Mouse (Mus musculus) embryonic facial prominence, embryonic 14.5 days (tissue): ENCODE data around the gene Ube2c. TPM values are rescaled to one million over a fixed set of nuclear protein-coding genes. Genes with fewer than 3 reads are reported as not detected.

ENCODE experiments used
- ATAC-seq: fragments of 200-750 bp; cut with Nextera tagmentation; 2 replicates; pipeline ENCODE4 v1.8.0; 2017; ENCODE audit warnings: low read depth, moderate number of reproducible peaks, moderate TSS enrichment
- DNase-seq: peaks from one replicate; pipeline ENCODE4 v3.0.0-alpha.2; 2015; ENCODE audit warnings: low spot score
- H3K27ac ChIP-seq: fragments of 300-500 bp; sonication (generic); replicated peaks from 2 replicates; pipeline ENCODE4 v1.5.1; 2014; ENCODE audit warnings: low read depth, mild to moderate bottlenecking, low read length, moderate library complexity
- H3K27me3 ChIP-seq: fragments of 300-500 bp; sonication (generic); replicated peaks from 2 replicates; pipeline ENCODE4 v1.6.1; 2014; ENCODE audit warnings: low read length; ENCODE audit not compliant: control insufficient read depth, insufficient read depth
- H3K36me3 ChIP-seq: fragments of 300-500 bp; sonication (generic); 2 replicates; pipeline ENCODE4 v1.6.1; 2014; ENCODE audit warnings: low read length, mixed read lengths; ENCODE audit not compliant: control insufficient read depth, insufficient read depth
- H3K4me1 ChIP-seq: fragments of 300-500 bp; sonication (generic); 2 replicates; pipeline ENCODE4 v1.6.1; 2014; ENCODE audit warnings: antibody characterized with exemption, low read length; ENCODE audit not compliant: control insufficient read depth, insufficient read depth
- H3K4me2 ChIP-seq: fragments of 300-500 bp; sonication (generic); 2 replicates; pipeline ENCODE4 v1.6.1; 2014; ENCODE audit warnings: low read depth, mild to moderate bottlenecking, low read length, moderate library complexity, mixed read lengths
- H3K4me3 ChIP-seq: fragments of 300-500 bp; sonication (generic); 2 replicates; pipeline ENCODE4 v1.5.1; 2014; ENCODE audit warnings: low read depth, mild to moderate bottlenecking, low read length
- H3K9ac ChIP-seq: fragments of 300-500 bp; sonication (generic); 2 replicates; pipeline ENCODE4 v1.6.1; 2014; ENCODE audit warnings: low read depth, mild to moderate bottlenecking, low read length, moderate library complexity, mixed read lengths
- H3K9me3 ChIP-seq: fragments of 300-500 bp; sonication (generic); 2 replicates; pipeline ENCODE4 v1.6.1; 2016; ENCODE audit warnings: low read length; ENCODE audit not compliant: control insufficient read depth
- WGBS: fragments of 180-500 bp; shearing (Covaris S2); extraction: QIAGEN DNeasy Blood & Tissue Kit; methylation state at CpG from one replicate; pipeline ENCODE4 v1.1.7; 2014; 5-methylcytosine and 5-hydroxymethylcytosine counted together
- polyA plus RNA-seq: library from polyadenylated mRNA; unstranded; fragments of >200 nt; fragmentation: Nextera tagmentation; extraction: Ambion mirVana; gene quantifications from 2 replicates; pipeline ENCODE4 v1.2.1, GENCODE M21; 2014

Ube2c gene
- polyA plus RNA-seq, 1 experiment from 2014 or later, result 229 TPM

GRCm38 (mm10) chr2:164757841-164758240, 11.9 kb upstream of the Ube2c start:
- no peaks in the 10 kb centered on the region for H3K9me3 ChIP-seq
- 90% methylated on average over 10 of the region's 11 CpGs for WGBS
- H3K36me3 ChIP-seq, result peaks cover 100% of the 10 kb centered on the region
- no peaks in the 10 kb centered on the region for H3K27me3 ChIP-seq
- H3K9ac ChIP-seq, result no peak overlapping the region
- H3K4me1 ChIP-seq, result no peaks in the 10 kb centered on the region
- no peak overlapping the region for H3K27ac ChIP-seq
- DNase-seq, result no peak
- ATAC-seq, result no peak
- H3K4me2 ChIP-seq, result no peak overlapping the region
- no peak overlapping the region for H3K4me3 ChIP-seq

- DNase-seq (no peak), ATAC-seq (no peak)
- Histone ChIP-seq H3K4me3 (no peak overlapping the region), H3K4me1 (no peaks in the 10 kb centered on the region), H3K27me3 (no peaks in the 10 kb centered on the region), H3K9ac (no peak overlapping the region), H3K36me3 (peaks cover 100% of the 10 kb centered on the region), H3K27ac (no peak overlapping the region), H3K4me2 (no peak overlapping the region), H3K9me3 (no peaks in the 10 kb centered on the region)
- 61% methylated on average over 1 of the region's 1 CpGs for WGBS
These were observed 11.0 kb upstream of the Ube2c start for GRCm38 (mm10) chr2:164758692-164759091.

- no peaks in the 10 kb centered on the region for H3K27me3 ChIP-seq
- H3K27ac ChIP-seq, result no peak overlapping the region
- H3K36me3 ChIP-seq, result peaks cover 91% of the 10 kb centered on the region
- DNase-seq (no peak), ATAC-seq (no peak)
- 90% methylated on average over 4 of the region's 4 CpGs for WGBS
- no peak overlapping the region for H3K4me2 ChIP-seq
- H3K9ac ChIP-seq, result no peak overlapping the region
- H3K4me1 ChIP-seq, result no peaks in the 10 kb centered on the region
- no peak overlapping the region for H3K4me3 ChIP-seq
- H3K9me3 ChIP-seq, result no peaks in the 10 kb centered on the region
These were observed 9.5 kb upstream of the Ube2c start for GRCm38 (mm10) chr2:164760059-164760833.

- DNase-seq, result no peak
- no peak overlapping the region for H3K9ac ChIP-seq
- H3K36me3 ChIP-seq, result peaks cover 91% of the 10 kb centered on the region
- no peaks in the 10 kb centered on the region for H3K9me3 ChIP-seq
- no peaks in the 10 kb centered on the region for H3K27me3 ChIP-seq
- no peak for ATAC-seq
- H3K27ac ChIP-seq, result no peak overlapping the region
- H3K4me1 ChIP-seq, result no peaks in the 10 kb centered on the region
- H3K4me3 ChIP-seq, result no peak overlapping the region
- WGBS, result 98% methylated on average over 2 of the region's 2 CpGs
- no peak overlapping the region for H3K4me2 ChIP-seq
These were observed 8.2 kb upstream of the Ube2c start for GRCm38 (mm10) chr2:164761502-164761901.

- H3K9ac ChIP-seq, result no peak overlapping the region
- no peaks in the 10 kb centered on the region for H3K4me1 ChIP-seq
- H3K9me3 ChIP-seq, result no peaks in the 10 kb centered on the region
- H3K36me3 ChIP-seq, result peaks cover 91% of the 10 kb centered on the region
- H3K4me2 ChIP-seq, result no peak overlapping the region
- DNase-seq (no peak), ATAC-seq (no peak)
- no peak overlapping the region for H3K27ac ChIP-seq
- over 99% methylated on average over 4 of the region's 4 CpGs for WGBS
- H3K27me3 ChIP-seq, result no peaks in the 10 kb centered on the region
- H3K4me3 ChIP-seq, result no peak overlapping the region
These were observed 7.7 kb upstream of the Ube2c start for GRCm38 (mm10) chr2:164761971-164762370.

- H3K27ac ChIP-seq, result no peak overlapping the region
- no peaks in the 10 kb centered on the region for H3K4me1 ChIP-seq
- H3K27me3 ChIP-seq, result no peaks in the 10 kb centered on the region
- no peak for DNase-seq
- no peak overlapping the region for H3K9ac ChIP-seq
- no peaks in the 10 kb centered on the region for H3K9me3 ChIP-seq
- ATAC-seq, result no peak
- H3K4me3 ChIP-seq, result no peak overlapping the region
- 90% methylated on average over 7 of the region's 7 CpGs for WGBS
- H3K36me3 ChIP-seq, result peaks cover 91% of the 10 kb centered on the region
- no peak overlapping the region for H3K4me2 ChIP-seq
These were observed 7.1 kb upstream of the Ube2c start for GRCm38 (mm10) chr2:164762593-164762992.

GRCm38 (mm10) chr2:164765841-164766240, 3.9 kb upstream of the Ube2c start:
- H3K36me3 ChIP-seq, result peaks cover 63% of the 10 kb centered on the region
- H3K4me3 ChIP-seq, result no peak overlapping the region
- no peaks in the 10 kb centered on the region for H3K27me3 ChIP-seq
- H3K4me1 ChIP-seq, result 0 out of 2 replicates have a peak, but pooled peaks cover 8% of the 10 kb centered on the region
- H3K9ac ChIP-seq, result no peak overlapping the region
- no peak overlapping the region for H3K27ac ChIP-seq
- DNase-seq (no peak), ATAC-seq (no peak)
- H3K9me3 ChIP-seq, result no peaks in the 10 kb centered on the region
- no peak overlapping the region for H3K4me2 ChIP-seq
- WGBS, result 79% methylated on average over 3 of the region's 3 CpGs

- no peak overlapping the region for H3K9ac ChIP-seq
- H3K4me1 ChIP-seq, result peaks cover 18% of the 10 kb centered on the region; the same call in 1 of the 2 replicates
- DNase-seq, result no peak
- no peak overlapping the region for H3K4me3 ChIP-seq
- no peak for ATAC-seq
- WGBS, result 97% methylated on average over 15 of the region's 15 CpGs
- no peaks in the 10 kb centered on the region for H3K27me3 ChIP-seq
- no peak overlapping the region for H3K4me2 ChIP-seq
- H3K9me3 ChIP-seq, result no peaks in the 10 kb centered on the region
- H3K36me3 ChIP-seq, result peaks cover 53% of the 10 kb centered on the region
- H3K27ac ChIP-seq, result no peak overlapping the region
These were observed 1.7 kb upstream of the Ube2c start for GRCm38 (mm10) chr2:164767812-164768540.
